Mouse (Mus musculus): ENCODE data around the gene Ifna14.
"Not testable (repeated sequence)": the region's sequence is repeated elsewhere in the genome, so short reads cannot be mapped to it uniquely, and the experiment has no call there.

Gene Ifna14

GRCm38 (mm10) chr4:88571698-88572097, at the start of gene Ifna14:
TSS of gene Ifna14 (minus strand) at chr4:88571798.
- Histone ChIP-seq H3K4me1 (replicated peaks; ENCODE audit: low read depth, low read length) (no peaks in the 10 kb centered on the region), H3K36me3 (ENCODE audit: insufficient read depth, low read length) (no peaks in the 10 kb centered on the region), H3K9me3 (ENCODE audit: low read length) (no peaks in the 10 kb centered on the region), H3K4me3 (replicated peaks; ENCODE audit: low read length) (no peak within 1 kb of the TSS), H3K27me3 (ENCODE audit: insufficient read depth, low read length) (no peaks in the 10 kb centered on the region)
- TF ChIP-seq CTCF (conservative IDR thresholded peaks at IDR 0.05; ENCODE audit: low read length) (no peak), NANOG (IDR thresholded peaks at IDR 0.05; ENCODE audit: borderline replicate concordance, low read length) (no peak), POU5F1 (IDR thresholded peaks at IDR 0.05; ENCODE audit: borderline replicate concordance, low read length) (no peak)

GRCm38 (mm10) chr4:88603276-88603675, 31.7 kb upstream of the Ifna14 start, which contains the start of gene Ifna12:
TSS of gene Ifna12 (minus strand) at chr4:88603376.
- TF ChIP-seq CTCF (conservative IDR thresholded peaks at IDR 0.05; ENCODE audit: low read length) = no peak
- TF ChIP-seq NANOG (IDR thresholded peaks at IDR 0.05; ENCODE audit: borderline replicate concordance, low read length) = no peak
- no peak for TF ChIP-seq POU5F1 (IDR thresholded peaks at IDR 0.05; ENCODE audit: borderline replicate concordance, low read length)
- Histone ChIP-seq H3K4me3 (replicated peaks; ENCODE audit: low read length) (no peak within 1 kb of the TSS), H3K4me1 (replicated peaks; ENCODE audit: low read depth, low read length) (no peaks in the 10 kb centered on the region), H3K9me3 (ENCODE audit: low read length) (no peaks in the 10 kb centered on the region), H3K27me3 (ENCODE audit: insufficient read depth, low read length) (no peaks in the 10 kb centered on the region), H3K36me3 (ENCODE audit: insufficient read depth, low read length) (no peaks in the 10 kb centered on the region)

GRCm38 (mm10) chr4:88592285-88592684, 20.7 kb upstream of the Ifna14 start, which contains the start of gene Ifna9:
TSS of gene Ifna9 (minus strand) at chr4:88592385.
- Histone ChIP-seq H3K36me3 (ENCODE audit: insufficient read depth, low read length) (no peaks in the 10 kb centered on the region), H3K27me3 (ENCODE audit: insufficient read depth, low read length) (no peaks in the 10 kb centered on the region), H3K9me3 (ENCODE audit: low read length) (no peaks in the 10 kb centered on the region), H3K4me1 (replicated peaks; ENCODE audit: low read depth, low read length) (no peaks in the 10 kb centered on the region), H3K4me3 (replicated peaks; ENCODE audit: low read length) (no peak within 1 kb of the TSS)
- TF ChIP-seq NANOG (IDR thresholded peaks at IDR 0.05; ENCODE audit: borderline replicate concordance, low read length) (no peak), CTCF (conservative IDR thresholded peaks at IDR 0.05; ENCODE audit: low read length) (no peak), POU5F1 (IDR thresholded peaks at IDR 0.05; ENCODE audit: borderline replicate concordance, low read length) (no peak)

GRCm38 (mm10) chr4:88561791-88562190, 9.8 kb downstream of the Ifna14 start:
- Histone ChIP-seq H3K36me3 (ENCODE audit: insufficient read depth, low read length) (no peaks in the 10 kb centered on the region), H3K9me3 (ENCODE audit: low read length) (no peaks in the 10 kb centered on the region), H3K4me3 (replicated peaks; ENCODE audit: low read length) (no peak overlapping the region), H3K4me1 (replicated peaks; ENCODE audit: low read depth, low read length) (no peaks in the 10 kb centered on the region), H3K27me3 (ENCODE audit: insufficient read depth, low read length) (no peaks in the 10 kb centered on the region)
- TF ChIP-seq NANOG (IDR thresholded peaks at IDR 0.05; ENCODE audit: borderline replicate concordance, low read length) (no peak), CTCF (conservative IDR thresholded peaks at IDR 0.05; ENCODE audit: low read length) (no peak), POU5F1 (IDR thresholded peaks at IDR 0.05; ENCODE audit: borderline replicate concordance, low read length) (no peak)

- H3K9me3 ChIP-seq (ENCODE audit: low read length); H3K4me1 ChIP-seq (replicated peaks; ENCODE audit: low read depth, low read length); H3K4me3 ChIP-seq (replicated peaks; ENCODE audit: low read length); H3K27me3 ChIP-seq (ENCODE audit: insufficient read depth, low read length); H3K36me3 ChIP-seq (ENCODE audit: insufficient read depth, low read length): not testable (repeated sequence)
Measured at GRCm38 (mm10) chr4:88558145-88558544, 13.5 kb downstream of the Ifna14 start, which contains the start of gene Ifna15. TSS of gene Ifna15 (minus strand) at chr4:88558245.

- H3K4me1 ChIP-seq (replicated peaks; ENCODE audit: low read depth, low read length) = no peaks in the 10 kb centered on the region
- 0 out of 2 replicates have a peak, but pooled peaks cover 2% of the 10 kb centered on the region for H3K27me3 ChIP-seq (ENCODE audit: insufficient read depth, low read length)
- TF ChIP-seq CTCF (conservative IDR thresholded peaks at IDR 0.05; ENCODE audit: low read length) (peak; percentile 39), POU5F1 (IDR thresholded peaks at IDR 0.05; ENCODE audit: borderline replicate concordance, low read length) (no peak)
- H3K36me3 ChIP-seq (ENCODE audit: insufficient read depth, low read length) = no peaks in the 10 kb centered on the region
- H3K4me3 ChIP-seq (replicated peaks; ENCODE audit: low read length) = no peak overlapping the region
- no peaks in the 10 kb centered on the region for H3K9me3 ChIP-seq (ENCODE audit: low read length)
Measured at GRCm38 (mm10) chr4:88550161-88550945, 21.2 kb downstream of the Ifna14 start.

GRCm38 (mm10) chr4:88547986-88548385, 23.6 kb downstream of the Ifna14 start:
- H3K36me3 ChIP-seq (ENCODE audit: insufficient read depth, low read length) = no peaks in the 10 kb centered on the region
- no peak for TF ChIP-seq CTCF (conservative IDR thresholded peaks at IDR 0.05; ENCODE audit: low read length)
- TF ChIP-seq NANOG (IDR thresholded peaks at IDR 0.05; ENCODE audit: borderline replicate concordance, low read length) = no peak
- no peak for TF ChIP-seq POU5F1 (IDR thresholded peaks at IDR 0.05; ENCODE audit: borderline replicate concordance, low read length)
- no peaks in the 10 kb centered on the region for H3K4me1 ChIP-seq (replicated peaks; ENCODE audit: low read depth, low read length)
- H3K4me3 ChIP-seq (replicated peaks; ENCODE audit: low read length) = no peak overlapping the region
- 0 out of 2 replicates have a peak, but pooled peaks cover 2% of the 10 kb centered on the region for H3K27me3 ChIP-seq (ENCODE audit: insufficient read depth, low read length)
- H3K9me3 ChIP-seq (ENCODE audit: low read length) = no peaks in the 10 kb centered on the region

- peak; percentile 94 for TF ChIP-seq CTCF (conservative IDR thresholded peaks at IDR 0.05; ENCODE audit: low read length)
- no peak for TF ChIP-seq NANOG (IDR thresholded peaks at IDR 0.05; ENCODE audit: borderline replicate concordance, low read length)
- TF ChIP-seq POU5F1 (IDR thresholded peaks at IDR 0.05; ENCODE audit: borderline replicate concordance, low read length) = no peak
- H3K27me3 ChIP-seq (ENCODE audit: insufficient read depth, low read length) = peaks cover 2% of the 10 kb centered on the region; the same call in 1 of the 2 replicates
Measured at GRCm38 (mm10) chr4:88543649-88544234, 27.9 kb downstream of the Ifna14 start.

More at GRCm38 (mm10) chr4:88543649-88544234, 27.9 kb downstream of the Ifna14 start:
- Histone ChIP-seq H3K4me1 (replicated peaks; ENCODE audit: low read depth, low read length) (no peaks in the 10 kb centered on the region), H3K36me3 (ENCODE audit: insufficient read depth, low read length) (no peaks in the 10 kb centered on the region), H3K9me3 (ENCODE audit: low read length) (no peaks in the 10 kb centered on the region), H3K4me3 (replicated peaks; ENCODE audit: low read length) (no peak overlapping the region)
